Mouse (Mus musculus) testis, adult 2 months (tissue): ENCODE data around the gene Mrps12.

Source experiments
- CTCF ChIP-seq: fragments of 200-500 bp; IDR thresholded peaks from 2 replicates; pipeline ENCODE4 v1.5.1; 2012; ENCODE audit warnings: low read depth, mild to moderate bottlenecking, inconsistent platforms, low read length, moderate library complexity; ENCODE audit not compliant: control insufficient read depth, insufficient read depth, insufficient replicate concordance
- POLR2A ChIP-seq: fragments of 200-500 bp; IDR thresholded peaks from 2 replicates; pipeline ENCODE4 v1.6.1; 2012; ENCODE audit warnings: low read depth, mild to moderate bottlenecking, inconsistent platforms, low read length, moderate library complexity; ENCODE audit not compliant: control insufficient read depth

- TF ChIP-seq CTCF: no peak
- no peak for TF ChIP-seq POLR2A
These were observed 44.3 kb downstream of the Mrps12 start for GRCm38 (mm10) chr7:28697277-28697676.
